Mouse (Mus musculus) cerebellum, postnatal 25 days (tissue): ENCODE data around the gene Abo.

Experiments
- DNase-seq, 2 experiments: peaks; one replicate each; pipeline ENCODE4 v3.0.0; 2021; ENCODE audit warnings: mixed read lengths in 2 of 2

Gene Abo

DNA sequence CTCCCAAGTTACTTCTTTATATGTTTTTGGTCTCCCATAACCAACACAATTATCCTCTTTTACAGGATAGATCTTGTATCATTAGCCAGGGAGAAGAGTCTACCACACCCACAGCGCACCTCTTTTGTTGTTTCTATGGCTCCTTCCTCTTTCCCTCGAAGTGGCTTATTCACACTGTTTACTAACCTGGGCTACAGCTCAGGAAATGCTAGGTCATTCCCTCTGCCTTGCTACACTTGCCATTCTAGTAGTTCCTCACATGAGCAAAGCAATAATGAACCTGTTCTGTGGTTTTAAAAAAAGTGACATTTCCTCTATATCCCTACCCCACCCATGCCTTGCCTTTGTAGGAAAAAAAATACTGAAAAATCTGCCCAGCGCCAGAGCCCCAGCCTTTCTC is 1.9 kb downstream of the Abo start:
- no peak for DNase-seq

GRCm38 (mm10) chr2:26847706-26848105 is 17.1 kb downstream of the Abo start:
- peak in 1 of 2 experiments; percentile 34 for DNase-seq

- no peak for DNase-seq
Observed at GRCm38 (mm10) chr2:26832478-26832877, 32.3 kb downstream of the Abo start.

DNA sequence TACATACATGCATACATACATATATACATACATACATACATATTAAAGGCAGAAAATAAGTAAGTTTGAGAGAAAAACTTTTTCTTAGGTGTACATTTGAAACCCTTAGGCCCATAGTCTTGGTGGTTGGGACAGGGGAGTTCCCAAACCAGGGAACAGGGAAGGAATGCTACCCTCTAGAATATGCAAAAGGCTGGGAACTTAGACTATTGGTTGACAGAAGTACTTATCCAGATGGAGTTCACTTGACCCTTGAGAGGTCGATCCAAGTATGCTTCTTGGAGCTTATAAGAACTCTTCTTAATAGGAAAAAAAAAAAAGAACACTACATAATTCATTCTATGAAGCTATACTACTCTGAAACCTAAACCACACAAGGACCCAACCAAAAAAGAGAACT is 36.7 kb downstream of the Abo start:
- no peak for DNase-seq

DNA sequence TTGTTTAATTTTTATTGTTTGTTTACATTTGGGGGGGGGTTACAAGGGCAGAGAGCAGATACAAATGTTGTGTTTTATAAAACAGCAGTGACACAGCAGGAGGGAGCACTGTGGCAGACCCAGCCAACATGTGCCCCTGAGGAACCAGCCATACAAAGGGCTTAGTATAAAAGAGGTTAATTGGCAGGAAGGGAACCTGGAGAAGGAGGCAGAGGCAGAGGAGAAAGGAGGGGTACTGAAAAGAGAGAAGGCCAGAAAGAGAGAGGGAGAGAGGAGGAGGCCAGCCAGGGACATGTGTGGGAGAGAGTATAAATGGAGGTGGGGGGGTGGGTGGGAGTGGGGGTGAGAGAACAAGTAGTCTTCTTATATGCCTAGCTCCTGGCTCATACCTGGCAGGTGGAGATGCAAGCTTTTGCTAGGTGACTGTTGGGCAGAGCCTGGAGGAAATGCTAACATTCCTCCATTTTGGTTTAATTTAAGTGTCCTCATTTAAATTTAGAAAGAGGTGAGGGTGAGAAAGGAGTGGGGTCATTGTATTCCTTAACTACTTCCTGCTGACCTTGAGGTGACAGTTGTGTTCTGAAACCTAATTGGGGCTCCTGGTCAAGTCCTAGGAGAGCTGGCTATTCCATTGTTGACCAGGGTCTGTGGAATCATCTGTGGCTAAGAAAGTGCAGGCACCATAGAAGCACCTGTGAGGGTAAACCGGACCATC is 37.4 kb downstream of the Abo start:
- DNase-seq, result no peak
